Mouse (Mus musculus) left cerebral cortex, adult 11 months (tissue): ENCODE results near the gene C2cd6.

Experiments
- DNase-seq: peaks from one replicate; pipeline ENCODE4 v3.0.0; 2022; ENCODE audit warnings: low spot score

Gene C2cd6

DNA sequence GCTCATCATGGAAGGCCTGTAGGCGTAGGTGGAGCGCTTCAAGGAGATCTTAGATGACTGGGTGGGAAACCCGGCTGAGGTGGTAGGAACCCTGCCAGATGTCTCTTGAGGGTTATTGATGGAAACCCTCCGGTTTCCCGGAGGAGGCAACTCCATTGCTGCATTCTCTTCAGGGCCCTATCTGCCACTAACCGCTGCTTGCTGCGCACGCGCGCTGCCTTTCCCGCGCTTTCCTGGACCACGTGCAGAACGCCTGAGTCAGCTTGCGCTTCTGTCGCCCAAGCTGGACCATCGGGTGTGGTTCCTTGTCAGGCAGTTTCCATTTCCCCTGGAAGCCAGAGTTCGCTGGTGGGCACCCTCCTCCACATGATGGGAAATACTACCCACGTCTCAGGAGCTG lies at the start of gene C2cd6:
Gene C2cd6, minus strand, starts transcription at position 196 of the 400 bp plus-strand sequence.
- DNase-seq = no peak

DNA sequence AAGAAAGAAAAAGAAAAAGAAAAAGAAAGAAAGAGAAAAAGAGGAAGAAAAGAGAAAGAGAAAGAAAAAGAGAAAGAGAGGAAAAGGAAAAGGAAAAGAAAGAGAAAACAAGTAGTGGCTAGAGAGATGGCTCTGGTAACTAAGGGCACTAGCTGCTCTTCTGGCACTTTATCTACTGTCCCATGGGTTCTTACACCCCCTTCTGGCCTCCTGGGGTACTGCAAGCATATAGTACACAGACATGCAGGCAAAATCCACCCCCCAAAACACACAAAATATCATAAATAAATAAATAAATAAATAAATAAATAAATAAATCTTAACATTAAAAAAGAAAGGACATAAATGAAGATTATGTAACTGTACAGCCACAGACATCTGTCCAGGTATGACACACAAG lies 48.1 kb upstream of the C2cd6 start:
- no peak for DNase-seq

DNA sequence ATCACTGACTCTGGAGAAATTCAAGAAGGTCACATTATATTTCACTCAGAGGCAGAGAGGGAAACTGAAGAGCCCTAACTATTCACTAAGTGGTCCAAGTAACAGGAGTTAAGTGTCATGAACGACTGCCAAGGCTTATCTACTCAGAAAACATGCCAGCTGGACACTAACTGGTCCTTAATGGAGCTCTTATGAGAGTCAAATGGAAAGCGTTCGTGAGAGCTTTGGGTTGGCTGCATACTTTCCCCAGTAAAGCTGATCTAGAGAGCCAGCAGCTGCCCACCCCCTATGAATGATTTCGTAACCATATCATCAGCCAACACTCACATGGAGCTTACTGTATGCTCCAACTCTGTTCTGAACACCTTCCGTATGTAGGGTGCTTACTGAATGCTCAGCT lies 39.7 kb upstream of the C2cd6 start:
- no peak for DNase-seq

DNA sequence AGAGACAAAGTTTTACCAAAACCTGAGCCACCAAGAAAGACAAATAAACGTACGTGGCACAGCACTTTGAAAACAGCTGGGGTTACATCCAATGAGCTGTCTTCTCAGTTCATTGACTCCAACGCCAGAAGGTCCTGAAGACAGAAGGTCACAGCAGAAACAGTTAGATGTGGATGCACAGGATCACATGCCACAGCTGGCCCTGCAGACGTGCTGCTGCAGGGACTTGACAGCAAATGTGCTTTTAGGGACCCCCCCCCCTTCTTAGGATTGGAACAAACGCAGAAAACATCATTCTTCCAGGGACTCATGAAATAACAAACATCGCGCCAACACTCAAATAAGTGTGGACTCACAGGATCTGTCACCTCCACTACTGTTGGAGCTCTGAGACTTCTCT lies 34.2 kb upstream of the C2cd6 start:
- no peak for DNase-seq

DNA sequence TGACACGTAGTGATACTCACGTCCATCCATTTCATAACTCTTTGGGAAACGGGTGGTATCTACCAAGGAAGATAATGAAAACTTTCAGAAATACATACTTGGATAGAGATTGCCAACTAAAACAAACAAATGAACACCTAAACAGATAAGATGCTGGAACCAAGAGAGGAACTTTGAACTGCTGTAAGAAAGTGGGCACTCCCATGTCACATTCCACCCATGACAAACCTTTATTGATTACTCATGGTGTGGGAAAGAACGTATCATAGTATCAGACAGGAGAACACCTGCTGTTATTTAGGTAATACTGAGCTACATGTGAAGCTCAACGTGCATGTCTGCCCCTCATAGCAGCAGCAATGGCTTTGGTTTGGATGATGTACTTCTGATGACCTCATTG lies 30.9 kb upstream of the C2cd6 start:
- no peak for DNase-seq

DNA sequence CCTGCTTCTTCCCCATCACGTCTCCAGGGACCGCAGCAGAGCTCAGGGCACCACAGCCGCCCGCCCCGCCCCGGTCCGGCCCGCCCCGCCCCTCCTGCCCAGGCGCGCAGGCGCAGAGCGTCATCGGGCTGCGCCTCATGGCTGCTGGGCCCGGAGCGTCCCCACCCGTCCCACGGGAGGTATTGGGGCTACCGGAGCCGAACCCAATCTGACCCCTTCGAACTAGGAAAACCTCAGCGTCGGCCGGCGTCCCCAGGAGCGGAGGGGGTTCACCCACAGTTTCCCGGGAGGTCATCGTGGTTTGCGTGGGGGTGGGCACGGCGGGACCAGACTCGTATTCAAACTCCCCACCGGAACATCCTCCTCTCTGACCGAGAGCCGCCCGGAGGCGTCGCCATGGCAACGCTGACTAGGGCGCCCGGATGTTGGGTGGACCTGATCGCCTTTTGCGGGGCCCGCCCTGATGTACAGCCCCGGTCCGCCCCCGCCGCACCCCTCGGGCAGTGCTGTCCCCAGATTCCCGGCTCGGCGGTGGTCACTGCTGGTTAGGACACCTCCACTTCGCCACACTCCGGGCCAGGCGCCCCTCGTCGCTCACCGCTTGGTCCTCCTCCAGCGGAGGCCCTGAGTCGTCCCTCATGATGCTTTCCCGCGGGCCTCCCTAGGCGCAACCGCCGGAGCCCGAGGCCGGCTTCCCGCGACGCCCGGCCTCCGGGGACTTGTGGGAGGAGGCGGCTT lies 25.2 kb upstream of the C2cd6 start, which contains the start of gene Tmem237:
Gene Tmem237, minus strand, starts transcription at position 689 of the 738 bp plus-strand sequence.
- DNase-seq = peak; percentile 87

DNA sequence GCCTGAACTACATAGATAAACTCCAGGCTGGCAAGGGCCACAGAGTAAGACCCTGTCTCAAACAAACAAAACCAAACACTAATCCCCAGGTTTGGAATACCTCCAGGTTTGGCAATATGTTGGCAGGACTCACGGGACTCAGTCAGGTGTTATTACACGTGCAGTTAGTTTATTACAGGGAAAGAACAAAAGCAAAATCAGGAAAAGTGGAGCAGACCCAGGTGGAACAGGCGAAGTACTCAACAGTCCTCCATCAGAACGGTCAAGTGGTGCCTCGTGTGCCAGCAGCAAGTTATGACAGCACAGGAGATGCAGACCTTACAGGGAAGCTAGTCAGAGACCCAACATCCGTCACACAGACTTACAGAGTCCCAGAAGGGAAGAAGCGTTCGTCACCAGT lies 15.8 kb upstream of the C2cd6 start:
- no peak for DNase-seq

DNA sequence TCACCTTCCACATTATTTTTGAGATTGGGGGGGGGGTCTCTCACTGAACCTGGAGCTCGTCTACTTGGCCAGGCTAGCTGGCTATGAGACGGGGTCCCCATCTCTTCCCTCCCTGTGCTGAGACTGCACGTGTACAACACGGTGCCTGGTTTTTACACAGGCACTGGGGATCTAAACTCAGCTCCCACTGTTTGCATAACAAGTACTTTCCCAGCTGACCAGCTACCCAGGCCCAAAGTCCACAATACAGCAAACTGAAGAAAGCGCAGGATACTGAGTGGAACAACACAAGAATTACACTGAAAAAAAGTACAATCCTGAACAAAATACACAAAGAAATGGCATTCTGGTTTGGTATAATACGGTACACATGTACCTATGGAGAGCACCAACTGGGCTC lies 7.4 kb upstream of the C2cd6 start:
- no peak for DNase-seq

DNA sequence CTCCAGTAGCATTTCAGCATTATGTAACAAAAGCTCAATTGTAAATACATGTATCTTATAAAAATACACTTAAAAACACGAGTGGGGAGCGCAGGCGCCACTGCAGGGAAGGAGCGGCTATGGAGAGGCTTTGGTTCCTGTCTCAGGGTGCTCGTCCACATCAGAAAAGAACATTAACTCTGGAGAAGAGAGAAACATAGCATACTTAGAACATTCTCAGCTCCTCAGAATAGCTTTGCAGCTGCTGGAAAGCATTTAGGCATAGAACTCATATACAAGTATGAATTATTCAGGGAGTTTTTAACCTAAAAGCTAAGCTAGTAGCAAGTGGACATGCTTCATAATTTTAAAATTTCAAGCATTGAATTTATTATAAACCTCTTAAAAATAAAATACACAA lies 6.3 kb upstream of the C2cd6 start:
- DNase-seq = no peak

DNA sequence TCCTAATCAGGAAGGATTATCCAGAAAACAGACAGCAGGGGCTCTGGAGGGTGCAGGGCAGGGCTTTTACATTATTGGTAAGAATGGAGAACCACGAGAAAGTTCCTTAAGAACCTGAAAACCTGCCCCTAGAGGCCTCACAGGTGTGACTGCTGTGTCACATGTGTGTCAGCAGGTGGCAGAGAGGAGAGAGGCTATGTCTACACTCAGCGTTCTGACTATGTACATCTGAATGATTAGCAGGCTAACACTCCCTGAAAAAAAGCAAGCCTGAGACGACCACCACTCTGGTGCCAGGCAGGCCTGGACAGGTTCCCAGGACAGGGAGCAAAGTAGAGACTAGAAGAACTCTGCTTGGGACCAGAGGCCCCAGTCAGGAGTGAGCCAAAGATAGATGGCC lies 23.8 kb downstream of the C2cd6 start:
- DNase-seq = no peak

DNA sequence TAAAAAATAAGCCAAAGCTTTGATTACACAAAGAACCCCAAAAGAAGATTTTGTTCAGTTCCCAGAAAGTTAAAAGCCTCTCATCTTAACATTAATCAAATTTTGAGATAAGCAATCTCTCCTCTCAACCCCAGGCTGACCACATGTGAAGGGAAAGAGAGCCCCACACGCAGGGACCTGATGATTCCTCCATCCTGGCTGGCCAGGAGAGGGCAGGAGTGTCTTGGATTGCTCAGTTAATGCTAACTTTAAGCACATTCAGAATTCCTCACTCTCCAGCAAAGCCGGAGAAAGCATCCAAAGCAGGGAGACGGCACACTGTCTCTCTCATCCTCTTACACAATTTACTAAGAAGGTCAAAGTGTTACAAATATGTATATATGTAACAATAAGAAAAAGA lies 26.7 kb downstream of the C2cd6 start:
- no peak for DNase-seq

DNA sequence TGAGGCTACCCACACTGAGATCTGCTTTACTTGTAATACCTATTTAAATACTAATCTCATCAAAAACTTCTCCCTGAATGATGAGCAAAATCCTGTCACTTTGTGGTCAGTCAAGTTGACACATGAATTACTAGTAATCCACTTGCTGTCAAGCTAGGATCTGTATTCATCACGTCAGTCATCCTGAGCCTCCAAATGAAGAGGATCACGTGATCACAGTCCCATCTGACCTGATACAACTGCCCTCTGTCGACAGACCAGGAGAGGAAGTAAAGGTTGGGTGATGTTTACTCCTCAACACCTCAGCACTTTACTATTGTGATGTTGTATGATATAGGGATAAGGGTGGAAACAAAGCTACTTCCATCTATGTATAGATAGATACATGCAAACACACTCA lies 31.0 kb downstream of the C2cd6 start:
- DNase-seq = no peak

DNA sequence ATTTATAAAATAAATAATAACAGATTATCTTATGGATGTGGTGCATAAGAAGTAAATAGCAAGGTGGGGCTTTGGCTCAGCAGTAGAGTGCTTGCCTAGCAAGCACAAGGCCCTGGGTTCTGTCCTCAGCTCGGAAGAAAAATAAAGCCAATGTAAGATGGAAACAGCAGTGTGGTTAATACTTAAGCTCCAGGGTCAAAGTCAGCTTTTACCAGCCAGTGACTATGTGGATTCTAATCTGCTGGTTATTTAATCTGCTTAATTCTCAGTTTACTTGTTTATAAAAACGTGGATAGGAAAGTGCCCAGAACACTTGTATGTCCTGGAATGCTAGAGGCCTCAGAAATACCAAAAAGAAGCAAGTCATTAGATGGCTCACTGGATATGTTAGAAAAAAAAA lies 37.7 kb downstream of the C2cd6 start:
- no peak for DNase-seq

DNA sequence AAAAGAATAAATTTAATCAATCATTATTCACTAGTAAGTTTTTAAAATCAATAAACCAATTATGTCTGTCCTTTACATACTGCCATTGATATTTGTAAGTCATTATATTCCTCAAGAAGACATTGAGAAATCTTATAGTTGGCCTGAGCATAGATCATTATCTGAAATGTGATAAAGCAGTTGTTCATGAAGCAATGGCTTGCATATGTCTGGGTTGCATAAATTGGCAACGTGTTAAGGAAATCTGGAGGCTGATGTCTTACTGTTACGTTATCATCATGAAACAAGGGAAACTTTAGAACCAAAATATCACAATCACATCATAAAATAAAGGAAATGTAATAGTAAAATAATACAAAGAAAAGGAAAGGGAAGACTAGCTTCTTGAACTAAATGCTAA lies 43.4 kb downstream of the C2cd6 start:
- no peak for DNase-seq

DNA sequence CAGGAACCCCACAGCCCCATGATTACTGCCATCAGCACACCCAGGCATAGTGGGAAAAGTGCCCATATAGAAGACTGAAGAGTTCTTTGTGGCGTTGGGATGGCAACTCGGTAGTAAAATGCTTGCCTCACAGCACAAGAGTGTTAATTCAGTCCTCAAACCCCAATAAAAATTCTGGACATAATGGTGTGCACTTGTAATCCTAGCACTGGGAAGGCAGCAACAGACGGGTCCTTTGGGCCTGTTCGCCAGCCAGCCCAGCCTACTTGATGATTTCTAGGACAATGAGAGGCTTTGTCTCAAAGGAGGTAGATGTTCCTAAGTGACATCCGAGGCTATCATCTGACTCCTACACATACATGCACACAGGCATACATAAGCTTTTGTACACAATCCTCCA lies 57.0 kb downstream of the C2cd6 start:
- DNase-seq = no peak

DNA sequence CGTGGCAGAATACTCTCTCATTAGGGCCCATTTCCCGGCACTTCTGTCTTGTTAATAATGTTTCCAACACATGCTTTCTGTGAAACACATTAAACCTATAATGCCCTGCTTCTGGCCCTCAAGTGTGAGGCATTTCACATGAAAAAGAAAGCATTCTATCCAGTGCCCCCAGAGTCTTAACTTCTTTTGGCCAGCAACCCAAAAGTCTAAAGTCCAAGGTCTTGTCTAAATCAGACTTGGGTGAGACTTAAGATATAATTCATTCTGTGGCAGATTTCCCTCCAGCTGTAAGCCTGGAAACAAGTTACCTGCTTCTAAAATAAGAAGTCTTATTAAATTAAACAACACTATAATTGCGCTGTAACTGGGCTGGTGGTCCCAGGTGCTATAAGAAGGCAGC lies 73.1 kb downstream of the C2cd6 start:
- DNase-seq = no peak

DNA sequence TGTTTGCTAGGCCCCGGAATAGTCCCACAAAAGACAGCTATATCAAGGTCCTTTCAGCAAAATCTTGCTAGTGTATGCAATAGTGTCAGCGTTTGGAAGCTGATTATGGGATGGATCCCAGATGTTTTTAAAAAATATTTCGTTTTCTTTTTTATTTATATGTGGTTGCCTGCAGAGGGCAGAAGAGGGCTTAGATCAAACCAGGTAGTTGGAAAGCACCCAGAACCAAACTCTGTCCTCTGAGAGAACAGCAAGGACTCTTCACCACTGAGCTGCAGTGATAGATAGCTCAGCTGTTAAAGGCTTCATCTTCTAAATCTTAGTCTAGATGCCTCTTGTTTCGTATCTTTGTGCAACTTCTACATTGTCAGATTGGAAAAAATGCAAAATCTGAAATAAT lies 85.5 kb downstream of the C2cd6 start:
- DNase-seq = no peak
